18 mouse cellular contexts compared by ENCODE assay signal in the genomic region with DNA sequence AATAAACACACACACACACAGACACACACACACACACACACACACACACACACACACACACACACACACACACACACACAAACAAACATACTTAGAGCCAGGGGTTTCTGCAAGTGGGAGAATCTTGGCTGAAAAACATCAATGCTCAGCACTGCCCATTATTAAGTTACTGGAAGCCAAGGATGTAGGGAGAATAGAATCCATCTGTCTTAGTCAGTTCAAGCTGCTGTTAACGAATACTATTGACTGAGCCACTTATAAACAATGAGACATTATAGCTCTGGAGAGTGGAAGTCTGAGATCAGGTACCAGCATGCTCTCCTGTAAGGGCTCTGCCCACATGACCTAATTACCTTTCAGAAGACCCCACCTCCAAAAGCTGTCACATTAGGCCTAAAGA.
"Had no signal": no experiment of that assay in that cellular context is flagged by ENCODE, and none has a peak within 500 bp of the region (broad histone marks: within the 10 kb centered on the region; RNA-seq: fewer than 3 reads in every experiment).

No protein-coding gene starts in this region.

- H3K27me3 ChIP-seq: midbrain, embryonic 12.5 days; neural tube, embryonic 13.5 days; neural tube, embryonic 15.5 days had no signal

- H3K36me3 ChIP-seq: midbrain, embryonic 10.5 days; midbrain, embryonic 12.5 days; neural tube, embryonic 13.5 days; neural tube, embryonic 15.5 days had no signal

- H3K4me2 ChIP-seq: lung, embryonic 14.5 days; midbrain, embryonic 12.5 days; neural tube, embryonic 13.5 days; neural tube, embryonic 15.5 days had no signal

- H3K9me3 ChIP-seq: midbrain, embryonic 10.5 days; midbrain, embryonic 12.5 days; neural tube, embryonic 13.5 days; neural tube, embryonic 15.5 days had no signal

- H3K4me1 ChIP-seq: midbrain, embryonic 10.5 days; midbrain, embryonic 12.5 days; neural tube, embryonic 13.5 days; neural tube, embryonic 15.5 days had no signal

- H3K4me3 ChIP-seq: midbrain, embryonic 10.5 days; midbrain, embryonic 12.5 days; myocyte; neural tube, embryonic 13.5 days; neural tube, embryonic 15.5 days had no signal

- H3K9ac ChIP-seq: lung, embryonic 14.5 days; midbrain, embryonic 12.5 days; neural tube, embryonic 13.5 days; neural tube, embryonic 15.5 days had no signal

- DNase-seq: lung, adult 18-20 months; lung, embryonic 14.5 days; lung, postnatal 14 days; lung, postnatal 36 days; midbrain, embryonic 14.5 days; retina, postnatal 1 day; right cerebral cortex, adult 18-20 months; right cerebral cortex, postnatal 25 days; right cerebral cortex, postnatal 4 days; spleen, adult 18-20 months; thymus, adult 18-20 months; thymus, postnatal 14 days; thymus, postnatal 36 days had no signal

- H3K27ac ChIP-seq: midbrain, embryonic 10.5 days; midbrain, embryonic 12.5 days; neural tube, embryonic 13.5 days; neural tube, embryonic 15.5 days had no signal
